Mouse (Mus musculus) splenic B cell, adult 2 months (primary cell): ENCODE measurements around the gene Dennd1c.

Source experiments
- DNase-seq: peaks from one replicate; pipeline ENCODE4 v3.0.0-alpha.2; 2011; ENCODE audit warnings: low read depth, low spot score
- H3K27me3 ChIP-seq: 2 replicates; pipeline ENCODE4 v1.6.1; 2012; ENCODE audit warnings: mild to moderate bottlenecking, low read length, moderate library complexity, mixed read lengths; ENCODE audit not compliant: control insufficient read depth, poor library complexity, insufficient read depth, severe bottlenecking
- H3K36me3 ChIP-seq: 2 replicates; pipeline ENCODE4 v1.6.1; 2012; ENCODE audit warnings: mild to moderate bottlenecking, low read length, moderate library complexity, mixed read lengths; ENCODE audit not compliant: control insufficient read depth, poor library complexity, insufficient read depth, severe bottlenecking

Dennd1c gene

GRCm38 (mm10) chr17:57041554-57041953, 36.8 kb downstream of the Dennd1c start, which contains the start of gene Slc25a41:
Gene Slc25a41, minus strand, starts transcription at chr17:57041654.
- Histone ChIP-seq H3K36me3 (no peaks in the 10 kb centered on the region), H3K27me3 (no peaks in the 10 kb centered on the region)
- no peak for DNase-seq

GRCm38 (mm10) chr17:57038978-57039377, 39.3 kb downstream of the Dennd1c start:
- no peaks in the 10 kb centered on the region for H3K36me3 ChIP-seq
- DNase-seq, result no peak
- no peaks in the 10 kb centered on the region for H3K27me3 ChIP-seq

- DNase-seq, result peak; percentile 18
- H3K36me3 ChIP-seq, result no peaks in the 10 kb centered on the region
- H3K27me3 ChIP-seq, result no peaks in the 10 kb centered on the region
These were observed 45.5 kb downstream of the Dennd1c start for GRCm38 (mm10) chr17:57032854-57033253.

GRCm38 (mm10) chr17:57031661-57032420, 46.5 kb downstream of the Dennd1c start:
- peaks cover under 1% of the 10 kb centered on the region; the same call in 1 of the 2 replicates for H3K36me3 ChIP-seq
- no peaks in the 10 kb centered on the region for H3K27me3 ChIP-seq
- peak; percentile 100 for DNase-seq

GRCm38 (mm10) chr17:57030931-57031660, 47.2 kb downstream of the Dennd1c start, which contains the start of gene Khsrp:
Gene Khsrp, minus strand, starts transcription at chr17:57031522.
- peak; percentile 47 for DNase-seq
- no peaks in the 10 kb centered on the region for H3K27me3 ChIP-seq

GRCm38 (mm10) chr17:57029691-57030090, 48.6 kb downstream of the Dennd1c start:
- peaks cover 8% of the 10 kb centered on the region for H3K36me3 ChIP-seq
- no peak for DNase-seq
- no peaks in the 10 kb centered on the region for H3K27me3 ChIP-seq

More at GRCm38 (mm10) chr17:57030931-57031660, 47.2 kb downstream of the Dennd1c start, which contains the start of gene Khsrp:
- H3K36me3 ChIP-seq, result peaks cover 4% of the 10 kb centered on the region

GRCm38 (mm10) chr17:57027471-57027870, 50.8 kb downstream of the Dennd1c start:
- DNase-seq, result no peak
- H3K36me3 ChIP-seq, result peaks cover 24% of the 10 kb centered on the region

GRCm38 (mm10) chr17:57020960-57021359, 57.4 kb downstream of the Dennd1c start:
- H3K27me3 ChIP-seq, result no peaks in the 10 kb centered on the region
- H3K36me3 ChIP-seq, result peaks cover 21% of the 10 kb centered on the region
- DNase-seq, result no peak

More at GRCm38 (mm10) chr17:57027471-57027870, 50.8 kb downstream of the Dennd1c start:
- no peaks in the 10 kb centered on the region for H3K27me3 ChIP-seq

- Histone ChIP-seq H3K36me3 (peaks cover 17% of the 10 kb centered on the region), H3K27me3 (no peaks in the 10 kb centered on the region)
- DNase-seq, result no peak
These were observed 58.6 kb downstream of the Dennd1c start for GRCm38 (mm10) chr17:57019693-57020092.
